Mouse (Mus musculus) heart, postnatal 0 days (tissue): ENCODE results near the gene Cdh20.

Source experiments
- CTCF ChIP-seq: IDR thresholded peaks from 2 replicates; pipeline ENCODE4 v1.5.1; 2016; ENCODE audit warnings: antibody characterized with exemption, control low read depth, low read depth
- EP300 ChIP-seq: IDR thresholded peaks from 2 replicates; pipeline ENCODE4 v1.6.1; 2016; ENCODE audit warnings: antibody characterized with exemption, low read depth

GRCm38 (mm10) chr1:104986222-104986973 lies 218.1 kb downstream of the Cdh20 start:
- TF ChIP-seq EP300 = no peak
- peak; percentile 98 for TF ChIP-seq CTCF
